Mouse (Mus musculus) megakaryocyte-erythroid progenitor cell, adult 5-6 weeks (primary cell): Measurements from ENCODE around the gene Myl6. TPM values are rescaled to one million over a fixed set of nuclear protein-coding genes. Genes with fewer than 3 reads are reported as not detected.

ENCODE experiments used
- ATAC-seq: replicated peaks from 2 replicates; pipeline ENCODE4 v1.8.0; 2016; ENCODE audit warnings: mild to moderate bottlenecking, inconsistent platforms; ENCODE audit not compliant: severe bottlenecking, poor library complexity, low FRiP score, low TSS enrichment
- total RNA-seq, 2 experiments: library from RNA; stranded (forward) in 1 of 2; stranded (reverse) in 1 of 2; fragments of 200-1000, 215-1000 nt in 1 of 2; fragments of >200 nt in 1 of 2; fragmentation: Nextera tagmentation in 1 of 2; gene quantifications; 2 replicates each; pipeline ENCODE4 v1.2.3; 2014 to 2017

The Myl6 gene
- total RNA-seq (2014; fragmentation: Nextera tagmentation) (655 and 828 TPM in 2 replicates), total RNA-seq (2017) (663 and 819 TPM in 2 replicates)

- ATAC-seq, result peak; percentile 79
Observed at GRCm38 (mm10) chr10:128493695-128494666, at the start of gene Myl6. Myl6 (minus strand) TSS chr10:128494145.

GRCm38 (mm10) chr10:128543100-128543499 is 49.2 kb upstream of the Myl6 start:
- no peak for ATAC-seq

GRCm38 (mm10) chr10:128538340-128538870 is 44.5 kb upstream of the Myl6 start:
- ATAC-seq, result no peak

- peak; percentile 97 for ATAC-seq
Observed at GRCm38 (mm10) chr10:128536266-128536940, 42.5 kb upstream of the Myl6 start.

- ATAC-seq, result peak; percentile 41
Observed at GRCm38 (mm10) chr10:128535624-128536265, 41.8 kb upstream of the Myl6 start.

GRCm38 (mm10) chr10:128535206-128535605 is 41.3 kb upstream of the Myl6 start:
- ATAC-seq, result no peak

GRCm38 (mm10) chr10:128526366-128527356 is 32.7 kb upstream of the Myl6 start:
- ATAC-seq, result no peak

- ATAC-seq, result peak; percentile 90
Observed at GRCm38 (mm10) chr10:128525671-128526308, 31.8 kb upstream of the Myl6 start, which contains the start of gene Esyt1. Esyt1 (minus strand) TSS chr10:128525871.

- peak; percentile 53 for ATAC-seq
Observed at GRCm38 (mm10) chr10:128524732-128525662, 31.1 kb upstream of the Myl6 start.

GRCm38 (mm10) chr10:128524111-128524731 is 30.3 kb upstream of the Myl6 start:
- ATAC-seq, result no peak; the same call in 1 of the 2 replicates

GRCm38 (mm10) chr10:128522351-128522750 is 28.4 kb upstream of the Myl6 start:
- no peak for ATAC-seq

GRCm38 (mm10) chr10:128520591-128520990 is 26.6 kb upstream of the Myl6 start:
- no peak for ATAC-seq

- peak; percentile 33; the same call in 1 of the 2 replicates for ATAC-seq
Observed at GRCm38 (mm10) chr10:128518833-128519232, 24.9 kb upstream of the Myl6 start.

GRCm38 (mm10) chr10:128516677-128517076 is 22.7 kb upstream of the Myl6 start:
- ATAC-seq, result no peak

- no peak for ATAC-seq
Observed at GRCm38 (mm10) chr10:128516029-128516428, 22.1 kb upstream of the Myl6 start.

GRCm38 (mm10) chr10:128515044-128515443 is 21.1 kb upstream of the Myl6 start:
- no peak for ATAC-seq
